Mouse (Mus musculus) bone marrow macrophage, adult 2 months (primary cell): ENCODE data around the gene Pvalb.

Experiments used
- CTCF ChIP-seq: IDR thresholded peaks from 2 replicates; pipeline ENCODE4 v1.5.1; 2012; ENCODE audit warnings: low read depth, mild to moderate bottlenecking, low read length, moderate library complexity
- POLR2A ChIP-seq: IDR thresholded peaks from 2 replicates; pipeline ENCODE4 v1.6.1; 2012; ENCODE audit warnings: mild to moderate bottlenecking, low read depth, low read length, borderline replicate concordance

DNA sequence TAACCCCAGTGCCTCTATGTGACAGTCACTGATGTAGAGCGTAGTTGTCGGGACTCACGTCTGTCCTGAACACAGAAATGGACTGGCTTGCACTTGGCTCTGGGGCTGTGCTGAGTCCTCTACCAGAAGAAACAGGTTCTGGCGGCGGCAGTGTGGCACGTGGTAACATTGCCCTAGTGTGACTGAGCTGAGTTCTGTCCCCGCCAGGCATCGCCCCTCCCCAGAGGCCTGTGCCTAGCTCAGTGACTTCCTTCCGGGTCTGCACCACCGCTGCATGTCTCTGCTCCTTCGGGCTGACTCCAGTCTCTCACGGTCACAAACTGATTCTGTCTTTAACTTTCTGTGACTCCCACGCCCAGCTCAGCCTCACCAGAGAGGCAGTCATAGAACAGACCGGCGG, 35.5 kb downstream of the Pvalb start:
- TF ChIP-seq POLR2A, result no peak
- no peak for TF ChIP-seq CTCF
